Mouse (Mus musculus) liver, adult (tissue): ENCODE results near the gene Cabp4.

Experiments
- GATA4 ChIP-seq: IDR thresholded peaks from 2 replicates; pipeline ENCODE4 v1.6.1; 2014; ENCODE audit warnings: mild to moderate bottlenecking, low read length; ENCODE audit not compliant: insufficient replicate concordance

The Cabp4 gene

GRCm38 (mm10) chr19:4143759-4144268, at the start of gene Cabp4:
Gene Cabp4, minus strand, starts transcription at chr19:4144033.
- TF ChIP-seq GATA4, result no peak

DNA sequence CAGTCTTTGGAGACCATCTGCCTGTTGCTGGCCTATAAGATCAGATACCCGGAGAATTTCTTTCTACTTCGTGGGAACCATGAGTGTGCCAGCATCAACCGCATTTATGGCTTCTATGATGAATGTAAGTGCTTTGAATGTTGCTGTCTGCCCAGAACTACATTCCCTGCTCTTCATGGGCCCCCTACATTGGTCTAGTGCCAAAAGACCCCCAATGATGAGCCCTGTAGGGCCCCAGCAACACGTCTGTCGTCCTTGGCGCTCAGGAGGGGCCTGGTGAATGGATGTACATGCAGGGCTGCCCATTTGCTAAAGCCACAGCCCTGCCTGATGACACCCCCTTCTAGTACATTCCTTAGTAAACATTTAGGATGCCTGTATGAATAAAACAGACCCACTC, 49.3 kb upstream of the Cabp4 start:
- no peak for TF ChIP-seq GATA4

GRCm38 (mm10) chr19:4192251-4192985, 48.6 kb upstream of the Cabp4 start:
- TF ChIP-seq GATA4, result no peak

- TF ChIP-seq GATA4, result no peak
Observed at GRCm38 (mm10) chr19:4191528-4192250, 47.9 kb upstream of the Cabp4 start, which contains the start of gene Ppp1ca. Gene Ppp1ca, plus strand, starts transcription at chr19:4192065.

DNA sequence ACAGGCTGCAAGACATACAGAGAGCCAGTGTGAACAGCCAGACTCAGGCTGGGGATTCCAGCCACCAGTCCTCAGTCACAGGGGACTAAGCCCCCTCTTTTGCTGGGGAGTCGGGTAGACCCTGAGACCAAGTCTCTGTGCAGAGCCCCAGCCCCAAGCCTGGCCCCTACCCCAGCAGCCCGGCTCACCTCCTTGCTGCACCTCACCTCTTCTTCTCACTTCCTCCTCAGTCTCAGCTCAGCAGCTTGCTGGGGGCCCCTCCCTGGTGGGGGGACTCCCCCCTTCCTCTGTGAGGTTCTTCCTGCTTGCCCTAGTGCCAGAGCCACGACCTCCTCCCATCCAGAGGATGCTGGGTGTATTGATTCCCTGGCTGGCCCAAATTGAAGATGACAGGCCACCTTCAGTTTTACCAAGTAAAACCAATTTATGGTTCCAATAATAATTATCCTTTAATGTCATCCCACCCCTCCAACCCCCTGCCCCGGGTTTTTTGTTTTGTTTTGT, 47.0 kb upstream of the Cabp4 start, which contains the start of gene Tbc1d10c:
Gene Tbc1d10c (minus strand): TSS at position 454 of the 504 bp plus-strand sequence.
- no peak for TF ChIP-seq GATA4

DNA sequence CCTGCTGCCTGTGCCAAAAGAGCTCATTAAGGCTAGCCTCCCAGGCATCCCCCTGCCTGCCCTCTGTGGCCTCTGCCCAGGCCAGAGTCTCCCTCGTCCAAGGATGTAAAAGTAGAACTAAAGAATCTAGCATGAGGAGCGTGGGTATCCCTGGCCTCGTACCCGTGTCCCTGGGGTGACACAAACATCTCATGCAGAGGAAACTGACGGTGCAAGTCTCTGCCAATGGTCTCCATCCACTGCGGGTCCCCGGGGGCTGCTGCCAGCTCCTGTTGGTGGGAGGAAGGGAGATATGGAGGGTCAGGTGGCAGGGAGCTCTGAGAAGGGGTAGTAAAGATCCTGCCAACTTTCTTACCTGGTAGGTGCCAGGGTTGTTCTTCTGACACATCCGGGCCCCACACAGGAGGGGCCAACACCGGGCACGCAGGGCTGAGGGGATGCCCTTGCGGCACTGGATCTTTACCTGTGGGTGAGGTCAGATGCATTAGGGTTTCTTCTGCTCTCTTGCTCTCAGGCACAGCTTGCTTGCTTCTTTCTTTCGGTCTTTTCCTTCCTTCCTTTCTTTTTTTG, 45.3 kb upstream of the Cabp4 start:
- TF ChIP-seq GATA4, result no peak

GRCm38 (mm10) chr19:4187303-4187702, 43.5 kb upstream of the Cabp4 start:
- no peak for TF ChIP-seq GATA4

GRCm38 (mm10) chr19:4184976-4185975, 41.4 kb upstream of the Cabp4 start:
- no peak for TF ChIP-seq GATA4

GRCm38 (mm10) chr19:4183689-4184088, 39.9 kb upstream of the Cabp4 start:
- TF ChIP-seq GATA4, result no peak

GRCm38 (mm10) chr19:4181892-4182291, 38.1 kb upstream of the Cabp4 start:
- no peak for TF ChIP-seq GATA4

DNA sequence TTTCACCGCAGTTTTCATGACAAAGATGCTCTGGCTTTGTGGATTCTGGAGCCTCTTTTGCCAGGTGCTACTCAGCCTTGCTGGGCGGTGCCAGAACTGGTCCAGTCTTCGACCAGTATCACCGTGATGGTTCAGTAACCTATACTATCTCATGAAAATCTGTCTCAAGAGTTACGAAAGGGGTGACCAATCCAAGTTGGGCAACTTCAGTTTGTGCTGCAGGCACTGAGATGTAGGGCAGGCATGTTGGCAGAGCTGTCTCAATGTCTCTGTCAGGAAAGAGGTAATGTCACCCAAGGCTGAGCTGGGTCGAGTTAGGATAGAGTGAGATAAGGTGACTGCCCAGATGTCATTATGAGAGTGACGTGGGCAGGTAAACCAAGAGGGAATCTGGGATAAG, 36.6 kb upstream of the Cabp4 start:
- no peak for TF ChIP-seq GATA4

- no peak for TF ChIP-seq GATA4
Observed at GRCm38 (mm10) chr19:4175368-4175947, 31.6 kb upstream of the Cabp4 start, which contains the start of gene Carns1. Gene Carns1, minus strand, starts transcription at chr19:4175479.

GRCm38 (mm10) chr19:4172925-4173324, 29.1 kb upstream of the Cabp4 start:
- TF ChIP-seq GATA4, result no peak
